Mouse (Mus musculus): ENCODE results near the gene Fbxo36.

DNA sequence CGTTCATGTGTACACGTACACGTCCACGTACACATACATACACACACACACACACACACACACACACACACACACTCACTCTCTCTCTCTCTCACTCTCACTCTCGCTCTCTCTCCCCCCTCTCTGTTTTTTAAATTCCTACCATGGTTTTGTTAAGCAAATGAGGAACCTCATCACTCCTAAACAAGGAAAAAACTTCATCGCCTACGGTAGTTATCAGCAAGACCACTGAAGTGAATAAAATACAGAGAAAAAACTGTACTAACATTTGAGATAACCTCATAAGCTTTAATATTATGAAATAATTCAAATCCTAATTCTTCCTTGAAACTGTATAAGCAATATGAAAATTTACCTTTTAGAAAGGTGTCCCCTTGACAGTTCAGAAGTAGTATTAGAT, 44.3 kb upstream of the Fbxo36 start:
- TF ChIP-seq POLR2A (IDR thresholded peaks at IDR 0.05; ENCODE audit: low read depth, low read length): no peak
- no peak for TF ChIP-seq CTCF (IDR thresholded peaks at IDR 0.05; ENCODE audit: borderline replicate concordance, insufficient read depth, low read length)
